Mouse (Mus musculus) central nervous system, embryonic 18 days (tissue): ENCODE data around the gene Tcl1b2. TPM values are rescaled to one million over a fixed set of nuclear protein-coding genes. Genes with fewer than 3 reads are reported as not detected.

ENCODE experiments used
- polyA plus RNA-seq: library from polyadenylated mRNA; depleted of rRNA; stranded (reverse); fragments of >200 nt; gene quantifications from 2 replicates; pipeline ENCODE4 v1.2.3, GENCODE M21; 2012; rRNA removed

Gene Tcl1b2
- 0.13 TPM in 1 of 2 replicates, not detected in the other for polyA plus RNA-seq

GRCm38 (mm10) chr12:105145714-105146113 lies at the start of gene Tcl1b2:
Gene Tcl1b2, plus strand, starts transcription at chr12:105146014.

GRCm38 (mm10) chr12:105159390-105159789 lies 13.6 kb downstream of the Tcl1b2 start, which contains the start of gene Tcl1b1:
Gene Tcl1b1, plus strand, starts transcription at chr12:105159690.

GRCm38 (mm10) chr12:105176044-105176443 lies 30.2 kb downstream of the Tcl1b2 start, which contains the start of gene Tcl1b5:
Gene Tcl1b5, plus strand, starts transcription at chr12:105176344.

GRCm38 (mm10) chr12:105190743-105191142 lies 44.9 kb downstream of the Tcl1b2 start, which contains the start of gene Tcl1b3:
Gene Tcl1b3, plus strand, starts transcription at chr12:105191043.

GRCm38 (mm10) chr12:105201657-105202056 lies 55.8 kb downstream of the Tcl1b2 start, which contains the start of gene Tcl1b4:
Gene Tcl1b4, plus strand, starts transcription at chr12:105201957.

Other genes with a start within 250 kb of the Tcl1b2 start
- 0.40 TPM in 2 replicates for gene Syne3, start 136.2 kb upstream of the Tcl1b2 start, polyA plus RNA-seq
- gene Glrx5, start 113.3 kb upstream of the Tcl1b2 start, polyA plus RNA-seq, result 73.7 and 88.8 TPM in 2 replicates
- not detected in 2 replicates for gene Tcl1b1, start 13.7 kb downstream of the Tcl1b2 start, polyA plus RNA-seq
- not detected in 2 replicates for gene Tcl1b5, start 30.3 kb downstream of the Tcl1b2 start, polyA plus RNA-seq
- gene Tcl1b3, start 45.0 kb downstream of the Tcl1b2 start, polyA plus RNA-seq, result not detected in 2 replicates
- not detected in 2 replicates for gene Tcl1b4, start 55.9 kb downstream of the Tcl1b2 start, polyA plus RNA-seq
- not detected in 2 replicates for gene Tcl1, start 76.8 kb downstream of the Tcl1b2 start, polyA plus RNA-seq
- gene Tunar, start 187.9 kb downstream of the Tcl1b2 start, polyA plus RNA-seq, result 14.9 and 16.1 TPM in 2 replicates